Mouse (Mus musculus) limb, embryonic 14.5 days (tissue): ENCODE data around the gene Dhrs1. TPM values are rescaled to one million over a fixed set of nuclear protein-coding genes. Genes with fewer than 3 reads are reported as not detected.

Experiments used
- ATAC-seq: fragments of 200-750 bp; cut with Nextera tagmentation; 2 replicates; pipeline ENCODE4 v1.8.0; 2017; ENCODE audit warnings: low read depth, moderate number of reproducible peaks, moderate TSS enrichment; ENCODE audit not compliant: low FRiP score
- DNase-seq: peaks from one replicate; pipeline ENCODE4 v3.0.0-alpha.2; 2015; ENCODE audit warnings: low spot score
- H3K27ac ChIP-seq: fragments of 300-500 bp; sonication (generic); replicated peaks from 2 replicates; pipeline ENCODE4 v1.5.1; 2014; ENCODE audit warnings: low read depth, mild to moderate bottlenecking, low read length, moderate library complexity, mixed read lengths
- H3K27me3 ChIP-seq: fragments of 300-500 bp; sonication (generic); 2 replicates; pipeline ENCODE4 v1.6.1; 2014; ENCODE audit warnings: low read length, mixed read lengths; ENCODE audit not compliant: control insufficient read depth, insufficient read depth
- H3K36me3 ChIP-seq: fragments of 300-500 bp; sonication (generic); 2 replicates; pipeline ENCODE4 v1.6.1; 2014; ENCODE audit warnings: mild to moderate bottlenecking, low read length, moderate library complexity, mixed read lengths; ENCODE audit not compliant: control insufficient read depth, insufficient read depth
- H3K4me1 ChIP-seq: fragments of 300-500 bp; sonication (generic); 2 replicates; pipeline ENCODE4 v1.6.1; 2014; ENCODE audit warnings: antibody characterized with exemption, low read length, mixed read lengths; ENCODE audit not compliant: control insufficient read depth, insufficient read depth
- H3K4me2 ChIP-seq: fragments of 300-500 bp; sonication (generic); replicated peaks from 2 replicates; pipeline ENCODE4 v1.6.1; 2014; ENCODE audit warnings: low read depth, mild to moderate bottlenecking, low read length, moderate library complexity; ENCODE audit not compliant: severe bottlenecking
- H3K4me3 ChIP-seq: fragments of 300-500 bp; sonication (generic); replicated peaks from 2 replicates; pipeline ENCODE4 v1.5.1; 2014; ENCODE audit warnings: low read length
- H3K9ac ChIP-seq: fragments of 300-500 bp; sonication (generic); 2 replicates; pipeline ENCODE4 v1.6.1; 2014; ENCODE audit warnings: mild to moderate bottlenecking, low read depth, low read length, moderate library complexity; ENCODE audit not compliant: severe bottlenecking
- H3K9me3 ChIP-seq: fragments of 300-500 bp; sonication (generic); 2 replicates; pipeline ENCODE4 v1.6.1; 2016; ENCODE audit warnings: low read length; ENCODE audit not compliant: control insufficient read depth
- POLR2A ChIP-seq: fragments of 200-500 bp; IDR thresholded peaks from 2 replicates; pipeline ENCODE4 v1.8.0; 2012; ENCODE audit warnings: inconsistent platforms, mild to moderate bottlenecking, moderate library complexity, borderline replicate concordance; ENCODE audit not compliant: insufficient read depth, insufficient read length; ENCODE audit errors: extremely low read depth
- WGBS: fragments of 180-500 bp; shearing (Covaris S2); extraction: QIAGEN DNeasy Blood & Tissue Kit; methylation state at CpG from one replicate; pipeline ENCODE4 v1.1.7; 2014; 5-methylcytosine and 5-hydroxymethylcytosine counted together
- polyA plus RNA-seq, 2 experiments: library from polyadenylated mRNA; depleted of rRNA in 1 of 2; stranded (reverse) in 1 of 2; unstranded in 1 of 2; fragments of >200 nt; fragmentation: Nextera tagmentation in 1 of 2; extraction: Ambion mirVana in 1 of 2; gene quantifications; 2 replicates each; pipeline versions ENCODE4 v1.2.1 to v1.2.3; 2012 to 2014

Gene Dhrs1
- polyA plus RNA-seq, 2 experiments = 82.0 to 88.3 TPM

DNA sequence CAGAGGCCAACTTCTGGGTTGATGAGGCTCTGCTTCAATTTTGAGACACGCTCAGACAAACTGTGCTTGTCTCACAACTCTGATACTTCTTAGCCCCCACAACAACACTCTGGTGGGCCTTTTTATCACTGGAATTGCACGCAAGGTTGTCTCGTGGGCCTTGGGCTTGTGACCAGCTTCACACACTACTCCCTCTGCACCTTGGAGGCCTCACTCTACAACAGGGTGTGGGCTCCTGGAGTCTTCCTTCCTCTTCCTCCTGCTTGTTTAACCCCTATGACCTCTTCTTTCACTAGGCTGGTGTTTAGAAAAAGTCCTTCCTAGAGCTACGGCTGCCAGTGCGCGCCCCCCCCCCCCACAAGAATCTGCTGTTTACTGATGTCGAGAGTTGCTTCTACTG is 31.2 kb upstream of the Dhrs1 start:
- no peaks in the 10 kb centered on the region for H3K27me3 ChIP-seq
- no peak overlapping the region for H3K27ac ChIP-seq
- DNase-seq = no peak
- no peak overlapping the region for H3K9ac ChIP-seq
- H3K4me1 ChIP-seq = peaks cover 4% of the 10 kb centered on the region
- peaks cover 25% of the 10 kb centered on the region; the same call in 1 of the 2 replicates for H3K36me3 ChIP-seq
- no peaks in the 10 kb centered on the region for H3K9me3 ChIP-seq
- H3K4me2 ChIP-seq = no peak overlapping the region
- ATAC-seq = no peak
- 76% methylated on average over 7 of the region's 7 CpGs for WGBS
- no peak for TF ChIP-seq POLR2A
- H3K4me3 ChIP-seq = no peak overlapping the region

DNA sequence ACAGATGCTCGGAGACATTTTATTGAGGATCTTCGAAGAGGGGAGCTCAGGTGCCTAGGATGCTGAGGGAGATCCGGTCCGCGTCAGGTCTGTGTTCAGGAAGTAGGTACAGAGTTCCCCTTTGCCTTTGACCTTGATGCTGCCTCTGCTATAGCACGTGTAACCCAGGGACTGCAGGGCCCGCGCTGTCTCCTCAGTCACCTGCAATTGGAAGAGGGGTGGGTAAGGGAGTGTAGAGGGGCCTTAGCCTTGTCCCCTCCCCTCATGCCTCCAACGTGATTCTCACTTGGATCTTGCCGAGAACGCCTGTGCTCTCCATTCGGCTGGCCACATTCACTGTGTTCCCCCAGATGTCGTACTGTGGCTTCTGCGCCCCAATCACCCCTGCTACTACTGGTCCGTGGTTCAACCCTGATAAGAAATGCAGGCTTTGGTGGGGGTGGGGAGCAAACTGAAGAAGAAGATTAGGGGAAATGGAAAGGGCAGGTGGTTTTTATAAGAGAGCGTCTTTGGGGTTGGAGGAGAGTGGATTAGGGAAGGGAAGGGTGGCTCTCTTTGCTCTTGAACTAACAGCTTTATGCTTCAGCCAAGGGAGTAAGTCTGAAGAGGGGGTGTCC is 23.7 kb upstream of the Dhrs1 start:
- Histone ChIP-seq H3K4me1 (no peaks in the 10 kb centered on the region; the same call in 1 of the 2 replicates), H3K9me3 (no peaks in the 10 kb centered on the region), H3K4me3 (no peak overlapping the region), H3K27ac (no peak overlapping the region), H3K4me2 (no peak overlapping the region), H3K36me3 (peaks cover 6% of the 10 kb centered on the region; the same call in 1 of the 2 replicates), H3K9ac (no peak overlapping the region), H3K27me3 (peaks cover 12% of the 10 kb centered on the region)
- TF ChIP-seq POLR2A = no peak
- DNase-seq (no peak), ATAC-seq (no peak)
- WGBS = 75% methylated on average over 16 of the region's 16 CpGs

DNA sequence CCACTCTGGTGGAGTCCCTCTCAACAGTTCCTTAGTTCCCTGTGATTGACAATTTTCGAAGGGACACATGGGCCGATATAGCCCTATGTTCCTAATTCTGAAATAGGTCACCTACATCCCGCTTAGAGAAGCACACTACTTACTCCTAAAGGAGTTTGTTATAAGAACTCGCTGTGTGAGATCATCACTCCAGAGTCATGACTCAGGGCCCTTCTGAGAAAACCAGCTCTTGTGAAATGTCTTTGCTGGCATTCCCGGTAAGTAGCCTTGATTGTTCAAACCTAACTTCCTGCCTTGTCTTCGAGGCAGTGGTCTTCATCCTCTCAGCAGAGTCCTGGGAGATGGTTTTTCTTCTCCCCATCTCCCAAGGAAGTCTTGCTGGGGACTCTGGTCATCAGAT is 23.1 kb upstream of the Dhrs1 start:
- TF ChIP-seq POLR2A = no peak
- H3K27me3 ChIP-seq = peaks cover 12% of the 10 kb centered on the region
- DNase-seq (no peak), ATAC-seq (no peak)
- H3K4me1 ChIP-seq = no peaks in the 10 kb centered on the region; the same call in 1 of the 2 replicates
- no peak overlapping the region for H3K4me2 ChIP-seq
- 86% methylated on average over 6 of the region's 6 CpGs for WGBS
- H3K27ac ChIP-seq = no peak overlapping the region
- peaks cover 4% of the 10 kb centered on the region; the same call in 1 of the 2 replicates for H3K36me3 ChIP-seq
- H3K9me3 ChIP-seq = no peaks in the 10 kb centered on the region
- no peak overlapping the region for H3K9ac ChIP-seq
- H3K4me3 ChIP-seq = no peak overlapping the region

DNA sequence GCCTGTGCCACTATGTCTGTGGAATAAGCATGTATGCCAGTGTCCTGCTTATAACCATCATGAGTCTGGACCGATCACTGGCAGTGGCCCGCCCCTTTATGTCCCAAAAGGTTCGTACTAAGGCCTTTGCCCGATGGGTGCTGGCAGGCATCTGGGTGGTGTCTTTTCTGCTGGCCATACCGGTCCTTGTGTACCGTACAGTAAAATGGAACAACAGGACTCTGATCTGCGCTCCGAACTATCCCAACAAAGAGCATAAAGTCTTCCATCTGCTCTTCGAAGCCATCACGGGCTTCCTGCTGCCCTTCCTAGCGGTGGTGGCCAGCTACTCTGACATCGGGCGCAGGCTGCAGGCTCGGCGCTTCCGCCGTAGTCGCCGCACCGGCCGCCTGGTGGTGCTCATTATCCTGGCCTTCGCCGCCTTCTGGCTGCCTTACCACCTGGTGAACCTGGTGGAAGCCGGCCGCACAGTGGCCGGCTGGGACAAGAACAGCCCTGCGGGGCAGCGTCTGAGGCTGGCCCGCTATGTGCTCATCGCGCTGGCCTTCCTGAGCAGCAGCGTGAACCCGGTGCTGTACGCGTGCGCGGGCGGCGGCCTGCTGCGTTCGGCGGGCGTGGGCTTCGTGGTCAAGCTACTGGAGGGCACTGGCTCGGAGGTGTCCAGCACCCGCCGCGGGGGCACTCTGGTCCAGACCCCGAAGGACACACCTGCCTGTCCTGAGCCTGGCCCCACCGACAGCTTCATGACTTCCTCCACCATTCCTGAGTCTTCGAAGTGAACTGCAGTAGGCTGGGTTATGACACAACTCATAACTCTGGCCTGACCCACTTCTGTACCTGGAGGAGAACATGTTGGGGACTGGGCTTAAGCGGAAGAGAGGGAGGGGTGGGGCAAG is 22.3 kb upstream of the Dhrs1 start:
- TF ChIP-seq POLR2A = no peak
- H3K27ac ChIP-seq = no peak overlapping the region
- H3K9ac ChIP-seq = peak overlapping the region; percentile 52
- peak overlapping the region; percentile 37 for H3K4me3 ChIP-seq
- peaks cover 4% of the 10 kb centered on the region; the same call in 1 of the 2 replicates for H3K36me3 ChIP-seq
- H3K9me3 ChIP-seq = no peaks in the 10 kb centered on the region
- peak; percentile 54; the same call in 1 of the 2 replicates for ATAC-seq
- WGBS = 13% methylated on average over 46 of the region's 52 CpGs
- peaks cover 5% of the 10 kb centered on the region for H3K4me1 ChIP-seq
- H3K4me2 ChIP-seq = peak overlapping the region; percentile 74
- peaks cover 12% of the 10 kb centered on the region for H3K27me3 ChIP-seq
- DNase-seq = peak; percentile 34

DNA sequence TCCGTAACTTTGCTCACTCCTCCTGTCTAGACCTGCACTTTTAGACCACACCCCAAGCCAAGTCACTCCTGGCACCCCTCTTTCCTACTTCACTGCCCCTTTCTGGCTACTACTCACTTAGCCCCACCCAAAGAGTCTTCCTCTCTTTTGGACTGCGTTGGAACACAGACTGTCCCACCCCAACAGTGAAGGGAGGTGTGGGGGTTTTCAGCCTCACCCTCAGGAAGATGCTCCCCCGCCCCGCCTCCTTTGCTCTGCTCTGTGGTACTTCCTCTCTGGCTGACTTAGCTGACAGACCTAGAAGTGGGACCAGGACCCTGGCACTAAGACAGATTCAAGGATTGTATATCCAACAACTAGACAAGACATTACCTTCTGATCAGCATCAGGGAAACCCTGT is 20.2 kb upstream of the Dhrs1 start, which contains the start of gene Ltb4r1:
Gene Ltb4r1, plus strand, starts transcription at position 267 of the 400 bp plus-strand sequence.
- Histone ChIP-seq H3K27ac (no peak within 1 kb of the TSS), H3K27me3 (peaks cover 20% of the 10 kb centered on the region), H3K9ac (no peak within 1 kb of the TSS), H3K4me3 (no peak within 1 kb of the TSS), H3K4me1 (peaks cover 13% of the 10 kb centered on the region), H3K9me3 (no peaks in the 10 kb centered on the region), H3K36me3 (no peaks in the 10 kb centered on the region), H3K4me2 (no peak within 1 kb of the TSS)
- 77% methylated on average over 4 of the region's 4 CpGs for WGBS
- ATAC-seq = no peak
- TF ChIP-seq POLR2A = no peak
- DNase-seq = no peak
